Mouse (Mus musculus): ENCODE results near the gene Mpp6.

DNA sequence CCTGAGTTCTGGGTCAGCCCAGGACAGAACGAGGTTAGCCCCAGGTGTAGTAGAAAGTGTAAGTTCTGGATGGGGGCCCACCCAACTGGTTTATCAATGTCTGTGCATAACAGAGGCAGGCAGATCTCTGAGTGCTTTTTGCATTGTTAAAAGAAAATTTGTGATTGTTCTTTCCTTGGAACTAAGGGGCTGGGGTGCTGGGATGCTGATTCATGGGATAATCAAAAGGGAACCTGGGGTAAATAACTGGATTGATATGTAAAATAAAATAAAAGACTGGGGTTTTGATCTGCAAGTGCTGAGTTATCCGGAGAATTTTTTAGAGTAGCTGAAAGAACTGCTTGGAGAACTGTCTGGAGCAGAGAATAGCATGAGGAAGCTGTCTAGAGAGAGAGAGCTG lies 14.2 kb downstream of the Mpp6 start:
- TF ChIP-seq POLR2A (IDR thresholded peaks at IDR 0.05; ENCODE audit: insufficient read depth, low read depth, low read length) (no peak), CTCF (IDR thresholded peaks at IDR 0.05) (no peak)
